In the genomic region with DNA sequence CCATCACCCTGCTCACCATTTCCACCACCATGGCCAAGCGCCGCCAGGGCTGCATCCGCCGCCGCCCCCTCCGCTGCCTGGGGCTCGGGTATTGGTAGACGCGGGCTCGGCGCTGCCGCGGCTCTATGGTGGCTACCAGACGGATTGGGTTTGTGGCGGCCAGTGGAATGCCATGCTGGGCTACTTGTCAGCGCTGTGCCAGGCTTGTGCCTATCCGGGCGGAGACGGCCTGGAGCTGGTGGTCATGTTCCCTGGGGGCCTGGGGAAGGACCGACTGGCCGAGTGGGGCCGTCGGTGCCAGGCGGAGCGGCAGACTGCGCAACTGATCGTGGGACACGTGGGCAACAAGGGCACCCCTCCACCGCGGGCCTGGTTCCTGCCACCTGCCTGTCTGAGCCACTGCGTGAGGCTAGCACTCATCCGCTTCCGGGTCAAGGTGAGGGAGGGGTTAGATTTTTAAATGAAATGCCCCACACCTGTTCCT, we compare ENCODE assay signal across 1 mouse cellular context.
A peak's percentile ranks its signal among the peaks of the same experiment; 100 is the strongest.
TF ChIP-seq lines count a peak whose summit lies in the region.

No protein-coding gene starts in this region.

TF ChIP-seq in MEL, 35 proteins besides CTCF, POLR2A, EP300 and RAD21 (continued from another document):
- TF ChIP-seq MXI1 (IDR thresholded peaks at IDR 0.05; ENCODE audit: low read depth, low read length) (peak; percentile 92), HCFC1 (IDR thresholded peaks at IDR 0.05; ENCODE audit: low read depth, low read length) (peak; percentile 79), BHLHE40 (IDR thresholded peaks at IDR 0.05; ENCODE audit: borderline replicate concordance, low read depth, low read length) (no peak), MYB (IDR thresholded peaks at IDR 0.05; ENCODE audit: low read depth, low read length) (no peak)
TF ChIP-seq in MEL: peak in this region for 9.
